Comparison of ENCODE assay signal across 8 mouse cellular contexts in genomic region chr3:54360897-54361296, GRCm38 (mm10). TPM values are rescaled to one million over a fixed set of nuclear protein-coding genes. Genes with fewer than 3 reads are reported as not detected.
A peak's percentile ranks its signal among the peaks of the same experiment; 100 is the strongest.
DNase-seq lines count a peak whose midpoint lies in the region; ATAC-seq lines count a peak whose summit lies in the region.

TSS of gene Postn (plus strand) at chr3:54361109.

- H3K27ac ChIP-seq in intestine, embryonic 14.5 days (ENCODE audit: low read depth), result peak within 1 kb of the TSS; percentile 64
- no peak within 1 kb of the TSS for H3K27ac ChIP-seq in midbrain, embryonic 16.5 days (ENCODE audit: low read length)

- 0 out of 2 replicates have a peak, but pooled peaks have one; percentile 61 for ATAC-seq in intestine, embryonic 14.5 days (replicated peaks; ENCODE audit: low FRiP score, low TSS enrichment, low read depth)
- no peak for ATAC-seq in midbrain, embryonic 16.5 days

- peak within 1 kb of the TSS; percentile 32 for H3K9ac ChIP-seq in intestine, embryonic 14.5 days (ENCODE audit: low read length)
- H3K9ac ChIP-seq in midbrain, embryonic 16.5 days (ENCODE audit: low read depth, low read length), result no peak within 1 kb of the TSS

- peaks cover 1% of the 10 kb centered on the region; the same call in 1 of the 2 replicates for H3K36me3 ChIP-seq in intestine, embryonic 14.5 days (ENCODE audit: control insufficient read depth, insufficient read depth, low read length)
- H3K36me3 ChIP-seq in midbrain, embryonic 16.5 days (ENCODE audit: control insufficient read depth, insufficient read depth, low read length), result no peaks in the 10 kb centered on the region

- 11% methylated on average over 6 of the region's 6 CpGs for WGBS in intestine, embryonic 14.5 days
- 59% methylated on average over 6 of the region's 6 CpGs for whole genome bisulfite sequencing in midbrain, embryonic 16.5 days

- intact Hi-C loops in gastrocnemius, postnatal 14 days (cut with DNase I; ENCODE audit: low total_unique reads), result no loop called here

- no peaks in the 10 kb centered on the region for H3K9me3 ChIP-seq in intestine, embryonic 14.5 days (ENCODE audit: control insufficient read depth, low read length)
- H3K9me3 ChIP-seq in midbrain, embryonic 16.5 days (replicated peaks; ENCODE audit: control insufficient read depth, low read length, poor library complexity, severe bottlenecking), result no peaks in the 10 kb centered on the region

- no peaks in the 10 kb centered on the region for H3K27me3 ChIP-seq in intestine, embryonic 14.5 days (replicated peaks; ENCODE audit: control insufficient read depth, insufficient read depth, low read length)
- H3K27me3 ChIP-seq in midbrain, embryonic 16.5 days (ENCODE audit: control insufficient read depth, insufficient read depth, low read depth, low read length), result no peaks in the 10 kb centered on the region

- H3K4me2 ChIP-seq in intestine, embryonic 14.5 days (ENCODE audit: low read length), result peak within 1 kb of the TSS; percentile 48
- H3K4me2 ChIP-seq in midbrain, embryonic 16.5 days (ENCODE audit: low read length), result no peak within 1 kb of the TSS

- peak within 1 kb of the TSS; percentile 33 for H3K4me3 ChIP-seq in intestine, embryonic 14.5 days (ENCODE audit: low read depth, low read length)
- no peak within 1 kb of the TSS for H3K4me3 ChIP-seq in midbrain, embryonic 16.5 days (ENCODE audit: low read depth, low read length)

- H3K4me1 ChIP-seq in intestine, embryonic 14.5 days (replicated peaks; ENCODE audit: control insufficient read depth, insufficient read depth, low read length), result peaks cover 29% of the 10 kb centered on the region; the same call in 1 of the 2 replicates
- no peaks in the 10 kb centered on the region for H3K4me1 ChIP-seq in midbrain, embryonic 16.5 days (ENCODE audit: control insufficient read depth, insufficient read depth, low read length)

- DNase-seq in thymus, postnatal 0 days (ENCODE audit: low spot score), result no peak
- DNase-seq in thymus, postnatal 25 days, result no peak
- peak; percentile 66 for DNase-seq in gastrocnemius, postnatal 14 days
- DNase-seq in intestine, embryonic 14.5 days (ENCODE audit: low spot score), result peak; percentile 61
- DNase-seq in spleen, adult 18-20 months, result no peak
- DNase-seq in spleen, postnatal 4 days (ENCODE audit: low spot score in 2 of 2), result no peak
- DNase-seq in left cerebral cortex, adult 8-10 months (ENCODE audit: low spot score in 2 of 2), result no peak

RNA-seq across cellular contexts. Expression of gene Postn, which starts in this region (rescaled TPM):
- polyA plus RNA-seq in thymus, postnatal 0 days (2015; fragmentation: Nextera tagmentation; extraction: Ambion mirVana), result 55.3 and 73.6 TPM in 2 replicates
- total RNA-seq in gastrocnemius, postnatal 14 days (2021), result 100 to 1,000 TPM; 162 to 197 TPM
- 122 and 160 TPM in 2 replicates for polyA plus RNA-seq in intestine, embryonic 14.5 days (2014; fragmentation: Nextera tagmentation; extraction: Ambion mirVana)
- polyA plus RNA-seq in midbrain, embryonic 16.5 days (2015; fragmentation: Nextera tagmentation; extraction: Ambion mirVana), result 11.3 and 12.1 TPM in 2 replicates
- total RNA-seq in left cerebral cortex, adult 8-10 months (2022), result 1 to 10 TPM; 1.8 to 4.0 (median 2.7) TPM

Comparison
In these comparisons a context has a peak if more than half of its experiments do, and no peak if none do; other contexts are left out.
1. RNA of gene Postn (total RNA-seq): 162 to 197 TPM in gastrocnemius, postnatal 14 days; 1.8 to 4.0 TPM in left cerebral cortex, adult 8-10 months; every median in the first group is over 10 times any median in the second.
2. DNase-seq: peak in gastrocnemius, postnatal 14 days (single experiment) and intestine, embryonic 14.5 days (single experiment); none in thymus, postnatal 0 days (single experiment), thymus, postnatal 25 days (single experiment), spleen, adult 18-20 months (0 of 2), spleen, postnatal 4 days (0 of 2) and left cerebral cortex, adult 8-10 months (0 of 2).